Mouse (Mus musculus): ENCODE measurements around the gene Gm3233. TPM values are rescaled to one million over a fixed set of nuclear protein-coding genes. Genes with fewer than 3 reads are reported as not detected.
"Not testable (repeated sequence)": the region's sequence is repeated elsewhere in the genome, so short reads cannot be mapped to it uniquely, and the experiment has no call there.

The Gm3233 gene
- total RNA-seq (2012; rRNA removed), result not detected in 2 replicates
- total RNA-seq (2014; rRNA removed), result not detected in 2 replicates
- not detected in 2 replicates for polyA plus RNA-seq (2012; ENCODE audit: insufficient read length, low read depth)

GRCm38 (mm10) chr10:77759582-77759981 lies at the start of gene Gm3233:
Gene Gm3233, minus strand, starts transcription at chr10:77759682.
- DNase-seq (ENCODE audit: extremely low read depth); in situ Hi-C loops (cut with MboI; ENCODE audit: low pct_ligation_motif_present, low pct_unique_long_range_greater_than_20kb, low sequenced_read_pairs); H3K79me2 ChIP-seq (replicated peaks; ENCODE audit: control insufficient read depth, extremely low read depth, insufficient read depth, poor library complexity, severe bottlenecking); H3K4me1 ChIP-seq (ENCODE audit: control insufficient read depth in 1 of 2, insufficient read depth in 2 of 2); H3K27ac ChIP-seq (ENCODE audit: insufficient read depth, low read depth); H3K4me3 ChIP-seq (replicated peaks in 1 of 3; ENCODE audit: low read depth in 2 of 3, low read length in 2 of 3, poor library complexity in 1 of 3); H3K4me2 ChIP-seq (ENCODE audit: insufficient read depth, low read depth, poor library complexity, severe bottlenecking); H3K9ac ChIP-seq (ENCODE audit: insufficient read depth, low read depth); H3K9me3 ChIP-seq (replicated peaks; ENCODE audit: low read length); H3K36me3 ChIP-seq (replicated peaks in 1 of 2; ENCODE audit: control insufficient read depth in 1 of 2, insufficient read depth in 1 of 2, low read length in 1 of 2); dilution Hi-C loops (cut with MboI; ENCODE audit: extremely low pct_ligation_motif_present, extremely low pct_unique_long_range_greater_than_20kb, low sequenced_read_pairs): not testable (repeated sequence)
- H3K27me3 ChIP-seq (replicated peaks), result peaks cover 39% of the 10 kb centered on the region

GRCm38 (mm10) chr10:77804095-77804494 lies 44.6 kb upstream of the Gm3233 start:
- no peak overlapping the region for H3K27ac ChIP-seq (ENCODE audit: insufficient read depth, low read depth)
- no peak overlapping the region for H3K4me2 ChIP-seq (ENCODE audit: insufficient read depth, low read depth, poor library complexity, severe bottlenecking)
- peaks cover 4% of the 10 kb centered on the region for H3K9me3 ChIP-seq (replicated peaks; ENCODE audit: low read length)
- no peaks in the 10 kb centered on the region for H3K36me3 ChIP-seq (replicated peaks in 1 of 2; ENCODE audit: control insufficient read depth in 1 of 2, insufficient read depth in 1 of 2, low read length in 1 of 2)
- H3K9ac ChIP-seq (ENCODE audit: insufficient read depth, low read depth), result no peak overlapping the region
- peaks cover 45% of the 10 kb centered on the region for H3K27me3 ChIP-seq (replicated peaks)
- TF ChIP-seq ETS1 (conservative IDR thresholded peaks at IDR 0.05; ENCODE audit: low read depth, low read length) (no peak), CHD1 (IDR thresholded peaks at IDR 0.05; ENCODE audit: low read depth, low read length) (no peak), PAX5 (IDR thresholded peaks at IDR 0.05; ENCODE audit: low read length) (no peak), JUN (IDR thresholded peaks at IDR 0.05; ENCODE audit: insufficient read depth, low read depth, low read length) (no peak), UBTF (IDR thresholded peaks at IDR 0.05; ENCODE audit: low read depth, low read length) (no peak), NELFE (IDR thresholded peaks at IDR 0.05; ENCODE audit: low read depth, low read length) (no peak)
- no peaks in the 10 kb centered on the region for H3K4me1 ChIP-seq (ENCODE audit: control insufficient read depth in 1 of 2, insufficient read depth in 2 of 2)
- dilution Hi-C loops (cut with MboI; ENCODE audit: extremely low pct_ligation_motif_present, extremely low pct_unique_long_range_greater_than_20kb, low sequenced_read_pairs) (no loop called here), in situ Hi-C loops (cut with MboI; ENCODE audit: low pct_ligation_motif_present, low pct_unique_long_range_greater_than_20kb, low sequenced_read_pairs) (no loop called here)
- no peak overlapping the region for H3K4me3 ChIP-seq (replicated peaks in 1 of 3; ENCODE audit: low read depth in 2 of 3, low read length in 2 of 3, poor library complexity in 1 of 3)
- no peaks in the 10 kb centered on the region for H3K79me2 ChIP-seq (replicated peaks; ENCODE audit: control insufficient read depth, extremely low read depth, insufficient read depth, poor library complexity, severe bottlenecking)
- no peak for DNase-seq (ENCODE audit: extremely low read depth)

DNA sequence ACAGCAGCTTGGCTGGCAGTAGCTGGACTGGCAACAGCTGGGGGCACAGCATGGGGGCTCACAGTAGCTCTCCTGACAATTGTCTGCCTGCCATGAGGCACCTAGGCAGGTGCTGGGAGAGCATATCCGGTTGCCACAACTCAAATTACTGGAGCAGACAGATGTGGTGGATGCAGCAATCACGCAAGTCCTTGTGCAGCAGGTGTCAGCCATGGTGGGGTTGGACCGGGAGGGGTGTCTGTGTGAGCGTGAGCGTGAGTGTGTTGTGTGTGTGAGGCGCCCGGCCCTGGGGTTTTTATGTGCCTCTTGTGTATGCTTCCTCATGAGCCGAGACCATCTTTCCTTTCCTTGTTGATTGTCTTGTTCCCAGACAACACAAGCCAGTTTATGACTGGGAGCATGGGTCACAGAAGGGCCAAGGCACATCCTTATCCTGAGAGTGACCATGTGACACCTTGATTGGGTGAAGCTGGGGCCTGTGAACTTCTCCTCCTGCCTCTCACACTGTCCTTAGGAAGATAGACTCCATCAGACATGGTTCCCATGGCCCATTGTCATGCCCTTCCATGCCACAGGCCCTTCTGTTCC lies 39.5 kb upstream of the Gm3233 start, which contains the start of gene Gm19668:
TSS of gene Gm19668 (minus strand) at position 213 of the 588 bp plus-strand sequence.
- in situ Hi-C loops (cut with MboI; ENCODE audit: low pct_ligation_motif_present, low pct_unique_long_range_greater_than_20kb, low sequenced_read_pairs) (no loop called here), dilution Hi-C loops (cut with MboI; ENCODE audit: extremely low pct_ligation_motif_present, extremely low pct_unique_long_range_greater_than_20kb, low sequenced_read_pairs) (no loop called here)
- Histone ChIP-seq H3K4me1 (ENCODE audit: control insufficient read depth in 1 of 2, insufficient read depth in 2 of 2) (no peaks in the 10 kb centered on the region), H3K36me3 (replicated peaks in 1 of 2; ENCODE audit: control insufficient read depth in 1 of 2, insufficient read depth in 1 of 2, low read length in 1 of 2) (no peaks in the 10 kb centered on the region), H3K79me2 (replicated peaks; ENCODE audit: control insufficient read depth, extremely low read depth, insufficient read depth, poor library complexity, severe bottlenecking) (no peaks in the 10 kb centered on the region), H3K4me2 (ENCODE audit: insufficient read depth, low read depth, poor library complexity, severe bottlenecking) (no peak within 1 kb of the TSS), H3K27ac (ENCODE audit: insufficient read depth, low read depth) (no peak within 1 kb of the TSS), H3K27me3 (replicated peaks) (peaks cover 70% of the 10 kb centered on the region), H3K9ac (ENCODE audit: insufficient read depth, low read depth) (no peak within 1 kb of the TSS), H3K4me3 (replicated peaks in 1 of 3; ENCODE audit: low read depth in 2 of 3, low read length in 2 of 3, poor library complexity in 1 of 3) (no peak within 1 kb of the TSS), H3K9me3 (replicated peaks; ENCODE audit: low read length) (no peaks in the 10 kb centered on the region)
- no peak for DNase-seq (ENCODE audit: extremely low read depth)
- no peak for TF ChIP-seq BHLHE40 (IDR thresholded peaks at IDR 0.05; ENCODE audit: low read depth, low read length)
- no peak for TF ChIP-seq IRF4 (IDR thresholded peaks at IDR 0.05; ENCODE audit: low read depth, low read length)
- TF ChIP-seq SMC3 (IDR thresholded peaks at IDR 0.05; ENCODE audit: low read depth, low read length), result no peak
- TF ChIP-seq ELF1 (IDR thresholded peaks at IDR 0.05; ENCODE audit: low read depth, low read length), result no peak
- TF ChIP-seq MYC (IDR thresholded peaks at IDR 0.05; ENCODE audit: low read depth, low read length), result no peak
- TF ChIP-seq RAD21 (IDR thresholded peaks at IDR 0.05; ENCODE audit: low read depth, low read length), result no peak

- H3K4me3 ChIP-seq (replicated peaks in 1 of 3; ENCODE audit: low read depth in 2 of 3, low read length in 2 of 3, poor library complexity in 1 of 3); in situ Hi-C loops (cut with MboI; ENCODE audit: low pct_ligation_motif_present, low pct_unique_long_range_greater_than_20kb, low sequenced_read_pairs); DNase-seq (ENCODE audit: extremely low read depth); H3K9me3 ChIP-seq (replicated peaks; ENCODE audit: low read length); H3K27ac ChIP-seq (ENCODE audit: insufficient read depth, low read depth); H3K79me2 ChIP-seq (replicated peaks; ENCODE audit: control insufficient read depth, extremely low read depth, insufficient read depth, poor library complexity, severe bottlenecking); H3K9ac ChIP-seq (ENCODE audit: insufficient read depth, low read depth); H3K36me3 ChIP-seq (replicated peaks in 1 of 2; ENCODE audit: control insufficient read depth in 1 of 2, insufficient read depth in 1 of 2, low read length in 1 of 2); H3K4me1 ChIP-seq (ENCODE audit: control insufficient read depth in 1 of 2, insufficient read depth in 2 of 2); dilution Hi-C loops (cut with MboI; ENCODE audit: extremely low pct_ligation_motif_present, extremely low pct_unique_long_range_greater_than_20kb, low sequenced_read_pairs); H3K4me2 ChIP-seq (ENCODE audit: insufficient read depth, low read depth, poor library complexity, severe bottlenecking): not testable (repeated sequence)
- peaks cover 71% of the 10 kb centered on the region for H3K27me3 ChIP-seq (replicated peaks)
Observed at GRCm38 (mm10) chr10:77798164-77798920, 38.9 kb upstream of the Gm3233 start.
